Mouse (Mus musculus) hindbrain, embryonic 11.5 days (tissue): Measurements from ENCODE around the gene Lbx1. TPM values are rescaled to one million over a fixed set of nuclear protein-coding genes. Genes with fewer than 3 reads are reported as not detected.

Experiments used
- ATAC-seq: fragments of 200-750 bp; cut with Nextera tagmentation; 2 replicates; pipeline ENCODE4 v1.8.0; 2017; ENCODE audit warnings: mild to moderate bottlenecking, moderate TSS enrichment, moderate library complexity; ENCODE audit not compliant: low FRiP score
- DNase-seq: peaks from one replicate; pipeline ENCODE4 v3.0.0-alpha.2; 2015; ENCODE audit warnings: low spot score
- H3K27ac ChIP-seq: fragments of 300-500 bp; sonication (generic); 2 replicates; pipeline ENCODE4 v1.5.1; 2014; ENCODE audit warnings: mild to moderate bottlenecking, low read depth, low read length
- H3K27me3 ChIP-seq: fragments of 300-500 bp; sonication (generic); 2 replicates; pipeline ENCODE4 v1.6.1; 2014; ENCODE audit warnings: mild to moderate bottlenecking, low read length, moderate library complexity, mixed read lengths; ENCODE audit not compliant: control insufficient read depth, insufficient read depth
- H3K36me3 ChIP-seq: fragments of 300-500 bp; sonication (generic); 2 replicates; pipeline ENCODE4 v1.6.1; 2014; ENCODE audit warnings: mild to moderate bottlenecking, low read length, moderate library complexity, mixed read lengths; ENCODE audit not compliant: control insufficient read depth, insufficient read depth
- H3K4me1 ChIP-seq: fragments of 300-500 bp; sonication (generic); replicated peaks from 2 replicates; pipeline ENCODE4 v1.6.1; 2014; ENCODE audit warnings: low read length, mixed read lengths; ENCODE audit not compliant: control insufficient read depth, insufficient read depth
- H3K4me2 ChIP-seq: fragments of 300-500 bp; sonication (generic); replicated peaks from 2 replicates; pipeline ENCODE4 v1.6.1; 2014; ENCODE audit warnings: mild to moderate bottlenecking, low read depth, low read length
- H3K4me3 ChIP-seq: fragments of 300-500 bp; sonication (generic); 2 replicates; pipeline ENCODE4 v1.5.1; 2014; ENCODE audit warnings: low read depth, low read length
- H3K9ac ChIP-seq: fragments of 300-500 bp; sonication (generic); 2 replicates; pipeline ENCODE4 v1.6.1; 2014; ENCODE audit warnings: low read depth, low read length
- H3K9me3 ChIP-seq: fragments of 300-500 bp; sonication (generic); 2 replicates; pipeline ENCODE4 v1.6.1; 2016; ENCODE audit warnings: low read length; ENCODE audit not compliant: control insufficient read depth
- WGBS: fragments of 180-500 bp; shearing (Covaris S2); extraction: QIAGEN DNeasy Blood & Tissue Kit; methylation state at CpG from one replicate; pipeline ENCODE4 v1.1.7; 2014; 5-methylcytosine and 5-hydroxymethylcytosine counted together
- polyA plus RNA-seq: library from polyadenylated mRNA; unstranded; fragments of >200 nt; fragmentation: Nextera tagmentation; extraction: Ambion mirVana; gene quantifications from 2 replicates; pipeline ENCODE4 v1.2.1, GENCODE M21; 2014

The Lbx1 gene
- polyA plus RNA-seq, 1 experiment from 2014 or later = 7.6 TPM

- DNase-seq = no peak
- Histone ChIP-seq H3K9me3 (no peaks in the 10 kb centered on the region), H3K9ac (no peak overlapping the region), H3K36me3 (no peaks in the 10 kb centered on the region), H3K4me1 (no peaks in the 10 kb centered on the region), H3K4me2 (no peak overlapping the region), H3K27me3 (no peaks in the 10 kb centered on the region), H3K4me3 (no peak overlapping the region), H3K27ac (no peak overlapping the region)
- 49% methylated on average over 4 of the region's 4 CpGs for WGBS
- no peak for ATAC-seq
Observed at GRCm38 (mm10) chr19:45194651-45195050, 41.0 kb downstream of the Lbx1 start.

Other genes starting within 250 kb of the Lbx1 start
- gene Sema4g, start 246.7 kb downstream of the Lbx1 start, polyA plus RNA-seq = 7.2 and 7.9 TPM in 2 replicates
- 15.0 and 16.6 TPM in 2 replicates for gene Twnk, start 230.1 kb downstream of the Lbx1 start, polyA plus RNA-seq
- 69.0 and 75.0 TPM in 2 replicates for gene Mrpl43, start 229.4 kb downstream of the Lbx1 start, polyA plus RNA-seq
- 39.7 and 41.0 TPM in 2 replicates for gene Lzts2, start 221.4 kb downstream of the Lbx1 start, polyA plus RNA-seq
- 0.62 TPM in 1 of 2 replicates, not detected in the other for gene Pdzd7, start 190.1 kb downstream of the Lbx1 start, polyA plus RNA-seq
- gene Sfxn3, start 188.3 kb downstream of the Lbx1 start, polyA plus RNA-seq = 22.7 and 23.8 TPM in 2 replicates
- gene Kazald1, start 160.6 kb downstream of the Lbx1 start, polyA plus RNA-seq = 2.9 and 3.9 TPM in 2 replicates
- gene Tlx1, start 85.1 kb downstream of the Lbx1 start, polyA plus RNA-seq = 2.2 and 4.0 TPM in 2 replicates
- 62.9 and 63.3 TPM in 2 replicates for gene Btrc, start 127.9 kb upstream of the Lbx1 start, polyA plus RNA-seq